ENCODE assay signal across 11 mouse cellular contexts in the genomic region with DNA sequence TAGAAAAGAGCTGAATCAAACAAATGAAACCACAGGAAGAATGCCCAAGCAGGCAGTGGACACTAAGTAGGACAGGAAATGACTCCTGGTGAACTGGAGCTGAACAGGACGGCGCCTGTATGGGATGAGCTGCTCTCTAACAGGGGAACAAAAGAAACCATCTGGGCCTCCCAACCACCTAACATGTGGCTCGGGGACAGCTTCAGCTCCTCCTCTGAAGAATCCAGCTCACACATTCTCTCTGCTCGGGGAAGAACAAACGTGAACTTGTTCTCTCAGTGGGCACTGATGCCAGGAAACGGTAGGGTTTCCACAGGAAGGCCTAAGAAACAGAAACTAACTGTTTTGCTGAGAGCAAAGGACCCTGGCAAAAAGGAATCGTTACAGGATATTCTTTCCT. TPM values are rescaled to one million over a fixed set of nuclear protein-coding genes. Genes with fewer than 3 reads are reported as not detected.
DNase-seq lines count a peak whose midpoint lies in the region; ATAC-seq and TF ChIP-seq lines count a peak whose summit lies in the region.
"Had no signal": no experiment of that assay in that cellular context is flagged by ENCODE, and none has a peak within 500 bp of the region (broad histone marks: within the 10 kb centered on the region; RNA-seq: fewer than 3 reads in every experiment).

No protein-coding gene starts in this region.

- 56% methylated on average over 7 of the region's 7 CpGs for WGBS in heart, embryonic 12.5 days
- WGBS in lung, embryonic 14.5 days = 44% methylated on average over 7 of the region's 7 CpGs

- no peak for ATAC-seq in heart, embryonic 12.5 days (ENCODE audit: insufficient number of reproducible peaks, low FRiP score)
- no peak for ATAC-seq in lung, embryonic 14.5 days (ENCODE audit: insufficient read depth)
- ATAC-seq in erythroid progenitor cell, adult 5-6 weeks (replicated peaks; ENCODE audit: low FRiP score, poor library complexity, severe bottlenecking) = no peak

- H3K9ac ChIP-seq in heart, embryonic 12.5 days = no peak overlapping the region
- no peak overlapping the region for H3K9ac ChIP-seq in lung, embryonic 14.5 days

- no peak for DNase-seq in heart, adult 18-20 months
- no peak for DNase-seq in lung, embryonic 14.5 days
- DNase-seq in lung, adult 18-20 months = no peak
- peak; percentile 20 for DNase-seq in embryo, embryonic 11 days
- DNase-seq in layer of hippocampus, adult 9-11 months = peak; percentile 71
- DNase-seq in testis, postnatal 14 days (ENCODE audit: low spot score) = no peak

- peaks cover 5% of the 10 kb centered on the region for H3K4me1 ChIP-seq in heart, embryonic 12.5 days (replicated peaks)
- H3K4me1 ChIP-seq in lung, embryonic 14.5 days (ENCODE audit: insufficient read depth) = 0 out of 2 replicates have a peak, but pooled peaks cover 3% of the 10 kb centered on the region

- no peak overlapping the region for H3K4me2 ChIP-seq in heart, embryonic 12.5 days
- H3K4me2 ChIP-seq in lung, embryonic 14.5 days = no peak overlapping the region

- TF ChIP-seq CTCF in lung, embryonic 14.5 days (IDR thresholded peaks at IDR 0.05; ENCODE audit: low read depth) = no peak

- no peak overlapping the region for H3K4me3 ChIP-seq in heart, embryonic 12.5 days
- H3K4me3 ChIP-seq in lung, embryonic 14.5 days (ENCODE audit: low read depth, low read length) = no peak overlapping the region

- peaks cover 11% of the 10 kb centered on the region for H3K36me3 ChIP-seq in heart, embryonic 12.5 days
- H3K36me3 ChIP-seq in lung, embryonic 14.5 days (ENCODE audit: insufficient read depth) = peaks cover 13% of the 10 kb centered on the region; the same call in 1 of the 2 replicates

- no peaks in the 10 kb centered on the region for H3K27me3 ChIP-seq in heart, embryonic 12.5 days (replicated peaks)
- H3K27me3 ChIP-seq in lung, embryonic 14.5 days (ENCODE audit: insufficient read depth, low read length) = no peaks in the 10 kb centered on the region

- H3K9me3 ChIP-seq in heart, embryonic 12.5 days (replicated peaks) = no peaks in the 10 kb centered on the region
- H3K9me3 ChIP-seq in lung, embryonic 14.5 days (ENCODE audit: low read depth, low read length) = no peaks in the 10 kb centered on the region

- peak overlapping the region; percentile 44; the same call in 1 of the 2 replicates for H3K27ac ChIP-seq in heart, embryonic 12.5 days (ENCODE audit: poor library complexity, severe bottlenecking)
- peak overlapping the region; percentile 69; the same call in 1 of the 2 replicates for H3K27ac ChIP-seq in lung, embryonic 14.5 days (ENCODE audit: low read depth)

RNA-seq across cellular contexts. Expression of a gene that starts 5.9 kb away (rescaled TPM):
- 8.2 and 10.6 TPM in 2 replicates for polyA plus RNA-seq in heart, embryonic 12.5 days (2016; fragmentation: Nextera tagmentation; extraction: Ambion mirVana)
- total RNA-seq in heart, adult 18-20 months (2021) = 1 to 10 TPM; 5.6 to 6.1 TPM
- polyA plus RNA-seq in lung, embryonic 14.5 days (2014; fragmentation: Nextera tagmentation; extraction: Ambion mirVana) = 22.0 and 23.1 TPM in 2 replicates
- 0.84 and 2.9 TPM in 2 replicates for total RNA-seq in erythroid progenitor cell, adult 5-6 weeks (2015; ENCODE audit: low replicate concordance)
- total RNA-seq in erythroid progenitor cell, adult 5-6 weeks (2017; ENCODE audit: low replicate concordance) = 2.3 and 3.0 TPM in 2 replicates

RNA-seq across cellular contexts. Expression of a gene that starts 13.0 kb away (rescaled TPM):
- polyA plus RNA-seq in heart, embryonic 12.5 days (2016; fragmentation: Nextera tagmentation; extraction: Ambion mirVana) = 81.3 and 83.0 TPM in 2 replicates
- total RNA-seq in heart, adult 18-20 months (2021) = 10 to 100 TPM in 1 of 2 experiments, 1 to 10 TPM in 1; 8.8 to 10.6 TPM
- 134 and 144 TPM in 2 replicates for polyA plus RNA-seq in lung, embryonic 14.5 days (2014; fragmentation: Nextera tagmentation; extraction: Ambion mirVana)
- 141 and 176 TPM in 2 replicates for total RNA-seq in erythroid progenitor cell, adult 5-6 weeks (2015; ENCODE audit: low replicate concordance)
- 147 and 174 TPM in 2 replicates for total RNA-seq in erythroid progenitor cell, adult 5-6 weeks (2017; ENCODE audit: low replicate concordance)

RNA-seq across cellular contexts. Expression of a gene that starts 13.1 kb away (rescaled TPM):
- polyA plus RNA-seq in heart, embryonic 12.5 days (2016; fragmentation: Nextera tagmentation; extraction: Ambion mirVana) = 33.4 and 38.7 TPM in 2 replicates
- under 1 TPM; 0.52 to 0.98 TPM for total RNA-seq in heart, adult 18-20 months (2021)
- 55.0 and 56.7 TPM in 2 replicates for polyA plus RNA-seq in lung, embryonic 14.5 days (2014; fragmentation: Nextera tagmentation; extraction: Ambion mirVana)
- total RNA-seq in erythroid progenitor cell, adult 5-6 weeks (2015; ENCODE audit: low replicate concordance) = 131 and 194 TPM in 2 replicates
- total RNA-seq in erythroid progenitor cell, adult 5-6 weeks (2017; ENCODE audit: low replicate concordance) = 90.5 and 96.5 TPM in 2 replicates

RNA-seq across cellular contexts. Expression of a gene that starts 25.5 kb away (rescaled TPM):
- polyA plus RNA-seq in heart, embryonic 12.5 days (2016; fragmentation: Nextera tagmentation; extraction: Ambion mirVana) = 0.19 and 0.21 TPM in 2 replicates
- total RNA-seq in heart, adult 18-20 months (2021) = not detected
- polyA plus RNA-seq in lung, embryonic 14.5 days (2014; fragmentation: Nextera tagmentation; extraction: Ambion mirVana) = 0.21 and 0.35 TPM in 2 replicates
- not detected in 2 replicates for total RNA-seq in erythroid progenitor cell, adult 5-6 weeks (2015; ENCODE audit: low replicate concordance)
- total RNA-seq in erythroid progenitor cell, adult 5-6 weeks (2017; ENCODE audit: low replicate concordance) = 1.9 and 6.4 TPM in 2 replicates
- total RNA-seq: MEL had no signal
- polyA plus RNA-seq: small intestine, adult 2 months had no signal

RNA-seq across cellular contexts. Expression of a gene that starts 25.6 kb away (rescaled TPM):
- not detected in 2 replicates for polyA plus RNA-seq in heart, embryonic 12.5 days (2016; fragmentation: Nextera tagmentation; extraction: Ambion mirVana)
- not detected for total RNA-seq in heart, adult 18-20 months (2021)
- not detected in 2 replicates for polyA plus RNA-seq in lung, embryonic 14.5 days (2014; fragmentation: Nextera tagmentation; extraction: Ambion mirVana)
- total RNA-seq in erythroid progenitor cell, adult 5-6 weeks (2015; ENCODE audit: low replicate concordance) = not detected in 2 replicates
- not detected in 2 replicates for total RNA-seq in erythroid progenitor cell, adult 5-6 weeks (2017; ENCODE audit: low replicate concordance)
- total RNA-seq: MEL had no signal
- polyA plus RNA-seq: heart, embryonic 16.5 days; small intestine, adult 2 months had no signal

Comparison
In these comparisons a context has a peak if more than half of its experiments do, and no peak if none do; other contexts are left out.
1. DNase-seq: peak in embryo, embryonic 11 days (single experiment) and layer of hippocampus, adult 9-11 months (single experiment); none in heart, adult 18-20 months (0 of 2), lung, embryonic 14.5 days (single experiment), lung, adult 18-20 months (0 of 2) and testis, postnatal 14 days (single experiment).
2. RNA of a gene that starts 13.0 kb away (total RNA-seq): 141 to 176 TPM in erythroid progenitor cell, adult 5-6 weeks; 8.8 to 10.6 TPM in heart, adult 18-20 months; every median in the first group is over 10 times any median in the second.
3. RNA of a gene that starts 13.1 kb away (total RNA-seq): 90.5 to 194 TPM in erythroid progenitor cell, adult 5-6 weeks; 0.52 to 0.98 TPM in heart, adult 18-20 months; every median in the first group is over 10 times any median in the second.